Mouse (Mus musculus): ENCODE data around the gene Oprm1.

Oprm1 gene

GRCm38 (mm10) chr10:7049901-7050300 is 291.6 kb downstream of the Oprm1 start:
- DNase-seq, result no peak

- no peak for DNase-seq
Observed at GRCm38 (mm10) chr10:7052315-7053017, 294.2 kb downstream of the Oprm1 start, which contains the start of gene Ipcef1. TSS of gene Ipcef1 (minus strand) at chr10:7052478.

- DNase-seq, result no peak
Observed at GRCm38 (mm10) chr10:7054560-7055205, 296.4 kb downstream of the Oprm1 start.

GRCm38 (mm10) chr10:7057546-7057945 is 299.2 kb downstream of the Oprm1 start:
- no peak for DNase-seq

GRCm38 (mm10) chr10:7060326-7060725 is 302.0 kb downstream of the Oprm1 start:
- DNase-seq, result no peak

- DNase-seq, result peak; percentile 24 to 36
Observed at GRCm38 (mm10) chr10:7062993-7063392, 304.7 kb downstream of the Oprm1 start.

GRCm38 (mm10) chr10:7063752-7064457 is 305.6 kb downstream of the Oprm1 start:
- DNase-seq, result no peak

GRCm38 (mm10) chr10:7068608-7069007 is 310.3 kb downstream of the Oprm1 start:
- peak in 1 of 2 experiments; percentile 36 for DNase-seq

GRCm38 (mm10) chr10:7069090-7069489 is 310.8 kb downstream of the Oprm1 start:
- no peak for DNase-seq

GRCm38 (mm10) chr10:7070100-7070835 is 312.0 kb downstream of the Oprm1 start:
- no peak for DNase-seq

- no peak for DNase-seq
Observed at GRCm38 (mm10) chr10:7070924-7071323, 312.6 kb downstream of the Oprm1 start.

GRCm38 (mm10) chr10:7074231-7074630 is 315.9 kb downstream of the Oprm1 start:
- no peak for DNase-seq

GRCm38 (mm10) chr10:7075661-7076060 is 317.4 kb downstream of the Oprm1 start:
- DNase-seq, result no peak

GRCm38 (mm10) chr10:7076201-7076600 is 317.9 kb downstream of the Oprm1 start:
- peak; percentile 68 to 76 for DNase-seq

- DNase-seq, result no peak
Observed at GRCm38 (mm10) chr10:7076662-7077211, 318.4 kb downstream of the Oprm1 start.

GRCm38 (mm10) chr10:7077389-7077808 is 319.1 kb downstream of the Oprm1 start:
- DNase-seq, result no peak

- no peak for DNase-seq
Observed at GRCm38 (mm10) chr10:7077971-7078370, 319.7 kb downstream of the Oprm1 start.
